Mouse (Mus musculus) 3T3-L1 (cell line): ENCODE measurements at regions not wholly inside any gene's neighbourhood (a gene's known extent, or its start where the extent isn't known, plus 50 kb on each side); places are given as distances from the start of the nearest gene placed in this dataset.

Source experiments
- DNase-seq: peaks from one replicate; pipeline ENCODE4 v3.0.0-alpha.2; 2015; ENCODE audit warnings: low read depth, low spot score

GRCm38 (mm10) chr17:16247681-16248080, 416.8 kb upstream of the Rgmb start:
- DNase-seq = no peak

GRCm38 (mm10) chr17:16221253-16221652, 390.4 kb upstream of the Rgmb start:
- DNase-seq = peak; percentile 40

GRCm38 (mm10) chr17:16219675-16220566, 389.1 kb upstream of the Rgmb start:
- DNase-seq = no peak

GRCm38 (mm10) chr17:16218623-16219022, 387.8 kb upstream of the Rgmb start:
- DNase-seq = peak; percentile 43

GRCm38 (mm10) chr17:16216796-16217195, 386.0 kb upstream of the Rgmb start:
- peak; percentile 40 for DNase-seq

- no peak for DNase-seq
Measured at GRCm38 (mm10) chr17:16193636-16194035, 362.8 kb upstream of the Rgmb start.

- DNase-seq = peak; percentile 54
Measured at GRCm38 (mm10) chr17:16180856-16181255, 350.0 kb upstream of the Rgmb start.

- no peak for DNase-seq
Measured at GRCm38 (mm10) chr17:16178102-16178501, 347.3 kb upstream of the Rgmb start.

- DNase-seq = no peak
Measured at GRCm38 (mm10) chr17:16176782-16177510, 346.1 kb upstream of the Rgmb start.

GRCm38 (mm10) chr17:16173568-16174105, 342.8 kb upstream of the Rgmb start:
- no peak for DNase-seq

- DNase-seq = no peak
Measured at GRCm38 (mm10) chr17:16166731-16167130, 335.9 kb upstream of the Rgmb start.

GRCm38 (mm10) chr17:16158119-16158518, 327.3 kb upstream of the Rgmb start:
- no peak for DNase-seq

GRCm38 (mm10) chr17:16157711-16158110, 326.9 kb upstream of the Rgmb start:
- peak; percentile 38 for DNase-seq

- no peak for DNase-seq
Measured at GRCm38 (mm10) chr17:16157135-16157534, 326.3 kb upstream of the Rgmb start.

- DNase-seq = no peak
Measured at GRCm38 (mm10) chr17:16156596-16156995, 325.8 kb upstream of the Rgmb start.

- DNase-seq = no peak
Measured at GRCm38 (mm10) chr17:16155587-16155986, 324.7 kb upstream of the Rgmb start.
